Mouse (Mus musculus): ENCODE measurements around the gene Fgf4.

- no peak for TF ChIP-seq TAL1 (IDR thresholded peaks at IDR 0.05; ENCODE audit: low read length)
- TF ChIP-seq GATA1 (IDR thresholded peaks at IDR 0.05; ENCODE audit: low read length): no peak
Observed at GRCm38 (mm10) chr7:144907793-144908192, 60.6 kb downstream of the Fgf4 start.

Data from erythroblast, embryonic 14.5 days (primary cell).